Mouse (Mus musculus): ENCODE data around the gene Ipo7. TPM values are rescaled to one million over a fixed set of nuclear protein-coding genes. Genes with fewer than 3 reads are reported as not detected.

Ipo7 gene
- polyA plus RNA-seq, 1 experiment from 2014 or later: 19.7 TPM

- 91% methylated on average over 1 of the region's 1 CpGs for WGBS
- no peaks in the 10 kb centered on the region for H3K36me3 ChIP-seq (ENCODE audit: control insufficient read depth, insufficient read depth, low read length)
- no peaks in the 10 kb centered on the region for H3K4me1 ChIP-seq (ENCODE audit: control insufficient read depth, insufficient read depth, low read length)
- no peak overlapping the region for H3K27ac ChIP-seq (ENCODE audit: low read length)
- H3K4me2 ChIP-seq (replicated peaks; ENCODE audit: low read depth, low read length): no peak overlapping the region
- no peak overlapping the region for H3K9ac ChIP-seq (replicated peaks; ENCODE audit: low read depth, low read length)
- no peaks in the 10 kb centered on the region for H3K9me3 ChIP-seq (ENCODE audit: control insufficient read depth, low read depth, low read length)
- no peak overlapping the region for H3K4me3 ChIP-seq (ENCODE audit: low read depth, low read length)
- ATAC-seq (ENCODE audit: insufficient number of reproducible peaks, insufficient read depth, low FRiP score, low read depth): no peak
- H3K27me3 ChIP-seq (ENCODE audit: control insufficient read depth, insufficient read depth, low read length): no peaks in the 10 kb centered on the region
Observed at GRCm38 (mm10) chr7:110008513-110008912, 9.6 kb upstream of the Ipo7 start.

- no peaks in the 10 kb centered on the region for H3K27me3 ChIP-seq (ENCODE audit: control insufficient read depth, insufficient read depth, low read length)
- 75% methylated on average over 6 of the region's 6 CpGs for WGBS
- H3K9me3 ChIP-seq (ENCODE audit: control insufficient read depth, low read depth, low read length): no peaks in the 10 kb centered on the region
- no peaks in the 10 kb centered on the region for H3K36me3 ChIP-seq (ENCODE audit: control insufficient read depth, insufficient read depth, low read length)
- H3K4me1 ChIP-seq (ENCODE audit: control insufficient read depth, insufficient read depth, low read length): no peaks in the 10 kb centered on the region
- no peak overlapping the region for H3K4me3 ChIP-seq (ENCODE audit: low read depth, low read length)
- no peak overlapping the region for H3K9ac ChIP-seq (replicated peaks; ENCODE audit: low read depth, low read length)
- ATAC-seq (ENCODE audit: insufficient number of reproducible peaks, insufficient read depth, low FRiP score, low read depth): no peak
- no peak overlapping the region for H3K4me2 ChIP-seq (replicated peaks; ENCODE audit: low read depth, low read length)
- no peak overlapping the region for H3K27ac ChIP-seq (ENCODE audit: low read length)
Observed at GRCm38 (mm10) chr7:110009084-110009483, 9.0 kb upstream of the Ipo7 start.

GRCm38 (mm10) chr7:110011417-110011816, 6.7 kb upstream of the Ipo7 start:
- Histone ChIP-seq H3K4me1 (ENCODE audit: control insufficient read depth, insufficient read depth, low read length) (no peaks in the 10 kb centered on the region), H3K4me2 (replicated peaks; ENCODE audit: low read depth, low read length) (no peak overlapping the region)
- no peak for ATAC-seq (ENCODE audit: insufficient number of reproducible peaks, insufficient read depth, low FRiP score, low read depth)

GRCm38 (mm10) chr7:110014272-110014671, 3.8 kb upstream of the Ipo7 start:
- Histone ChIP-seq H3K36me3 (ENCODE audit: control insufficient read depth, insufficient read depth, low read length) (no peaks in the 10 kb centered on the region), H3K4me3 (ENCODE audit: low read depth, low read length) (no peak overlapping the region)

More at GRCm38 (mm10) chr7:110011417-110011816, 6.7 kb upstream of the Ipo7 start:
- Histone ChIP-seq H3K36me3 (ENCODE audit: control insufficient read depth, insufficient read depth, low read length) (no peaks in the 10 kb centered on the region), H3K27ac (ENCODE audit: low read length) (no peak overlapping the region), H3K9ac (replicated peaks; ENCODE audit: low read depth, low read length) (no peak overlapping the region), H3K9me3 (ENCODE audit: control insufficient read depth, low read depth, low read length) (no peaks in the 10 kb centered on the region), H3K4me3 (ENCODE audit: low read depth, low read length) (no peak overlapping the region), H3K27me3 (ENCODE audit: control insufficient read depth, insufficient read depth, low read length) (no peaks in the 10 kb centered on the region)
- 41% methylated on average over 1 of the region's 1 CpGs for WGBS

GRCm38 (mm10) chr7:110018631-110019482, 783 bp downstream of the Ipo7 start:
- Histone ChIP-seq H3K36me3 (ENCODE audit: control insufficient read depth, insufficient read depth, low read length) (no peaks in the 10 kb centered on the region), H3K27ac (ENCODE audit: low read length) (peak overlapping the region; percentile 94), H3K4me1 (ENCODE audit: control insufficient read depth, insufficient read depth, low read length) (no peaks in the 10 kb centered on the region), H3K9ac (replicated peaks; ENCODE audit: low read depth, low read length) (peak overlapping the region; percentile 95), H3K9me3 (ENCODE audit: control insufficient read depth, low read depth, low read length) (no peaks in the 10 kb centered on the region), H3K4me2 (replicated peaks; ENCODE audit: low read depth, low read length) (peak overlapping the region; percentile 57), H3K4me3 (ENCODE audit: low read depth, low read length) (peak overlapping the region; percentile 99), H3K27me3 (ENCODE audit: control insufficient read depth, insufficient read depth, low read length) (no peaks in the 10 kb centered on the region)
- peak; percentile 76 for ATAC-seq (ENCODE audit: insufficient number of reproducible peaks, insufficient read depth, low FRiP score, low read depth)
- under 1% methylated on average over 42 of the region's 42 CpGs for whole genome bisulfite sequencing

More at GRCm38 (mm10) chr7:110014272-110014671, 3.8 kb upstream of the Ipo7 start:
- Histone ChIP-seq H3K27ac (ENCODE audit: low read length) (no peak overlapping the region), H3K4me2 (replicated peaks; ENCODE audit: low read depth, low read length) (no peak overlapping the region), H3K9me3 (ENCODE audit: control insufficient read depth, low read depth, low read length) (no peaks in the 10 kb centered on the region), H3K4me1 (ENCODE audit: control insufficient read depth, insufficient read depth, low read length) (no peaks in the 10 kb centered on the region), H3K27me3 (ENCODE audit: control insufficient read depth, insufficient read depth, low read length) (no peaks in the 10 kb centered on the region), H3K9ac (replicated peaks; ENCODE audit: low read depth, low read length) (no peak overlapping the region)
- ATAC-seq (ENCODE audit: insufficient number of reproducible peaks, insufficient read depth, low FRiP score, low read depth): no peak
- WGBS: 75% methylated on average over 5 of the region's 5 CpGs

GRCm38 (mm10) chr7:110023553-110023952, 5.5 kb downstream of the Ipo7 start:
- H3K4me2 ChIP-seq (replicated peaks; ENCODE audit: low read depth, low read length): no peak overlapping the region
- WGBS: 83% methylated on average over 1 of the region's 1 CpGs
- H3K36me3 ChIP-seq (ENCODE audit: control insufficient read depth, insufficient read depth, low read length): 0 out of 2 replicates have a peak, but pooled peaks cover 3% of the 10 kb centered on the region
- no peak for ATAC-seq (ENCODE audit: insufficient number of reproducible peaks, insufficient read depth, low FRiP score, low read depth)
- H3K4me3 ChIP-seq (ENCODE audit: low read depth, low read length): no peak overlapping the region
- H3K4me1 ChIP-seq (ENCODE audit: control insufficient read depth, insufficient read depth, low read length): no peaks in the 10 kb centered on the region
- H3K9ac ChIP-seq (replicated peaks; ENCODE audit: low read depth, low read length): no peak overlapping the region
- peaks cover 4% of the 10 kb centered on the region; the same call in 1 of the 2 replicates for H3K9me3 ChIP-seq (ENCODE audit: control insufficient read depth, low read depth, low read length)
- H3K27ac ChIP-seq (ENCODE audit: low read length): no peak overlapping the region
- H3K27me3 ChIP-seq (ENCODE audit: control insufficient read depth, insufficient read depth, low read length): no peaks in the 10 kb centered on the region

- Histone ChIP-seq H3K9me3 (ENCODE audit: control insufficient read depth, low read depth, low read length) (peaks cover 4% of the 10 kb centered on the region; the same call in 1 of the 2 replicates), H3K4me3 (ENCODE audit: low read depth, low read length) (no peak overlapping the region), H3K9ac (replicated peaks; ENCODE audit: low read depth, low read length) (no peak overlapping the region), H3K4me2 (replicated peaks; ENCODE audit: low read depth, low read length) (no peak overlapping the region), H3K4me1 (ENCODE audit: control insufficient read depth, insufficient read depth, low read length) (no peaks in the 10 kb centered on the region), H3K27ac (ENCODE audit: low read length) (no peak overlapping the region), H3K36me3 (ENCODE audit: control insufficient read depth, insufficient read depth, low read length) (peaks cover 14% of the 10 kb centered on the region; the same call in 1 of the 2 replicates), H3K27me3 (ENCODE audit: control insufficient read depth, insufficient read depth, low read length) (no peaks in the 10 kb centered on the region)
- ATAC-seq (ENCODE audit: insufficient number of reproducible peaks, insufficient read depth, low FRiP score, low read depth): no peak
- WGBS: 78% methylated on average over 2 of the region's 2 CpGs
Observed at GRCm38 (mm10) chr7:110026594-110026993, 8.5 kb downstream of the Ipo7 start.

- H3K27me3 ChIP-seq (ENCODE audit: control insufficient read depth, insufficient read depth, low read length): no peaks in the 10 kb centered on the region
- 67% methylated on average over 1 of the region's 1 CpGs for WGBS
- H3K4me3 ChIP-seq (ENCODE audit: low read depth, low read length): no peak overlapping the region
- no peak for ATAC-seq (ENCODE audit: insufficient number of reproducible peaks, insufficient read depth, low FRiP score, low read depth)
- no peak overlapping the region for H3K9ac ChIP-seq (replicated peaks; ENCODE audit: low read depth, low read length)
- H3K4me1 ChIP-seq (ENCODE audit: control insufficient read depth, insufficient read depth, low read length): no peaks in the 10 kb centered on the region
- peaks cover 28% of the 10 kb centered on the region for H3K36me3 ChIP-seq (ENCODE audit: control insufficient read depth, insufficient read depth, low read length)
- no peak overlapping the region for H3K4me2 ChIP-seq (replicated peaks; ENCODE audit: low read depth, low read length)
- H3K27ac ChIP-seq (ENCODE audit: low read length): no peak overlapping the region
- peaks cover 4% of the 10 kb centered on the region; the same call in 1 of the 2 replicates for H3K9me3 ChIP-seq (ENCODE audit: control insufficient read depth, low read depth, low read length)
Observed at GRCm38 (mm10) chr7:110028826-110029225, 10.8 kb downstream of the Ipo7 start.

Data from stomach, embryonic 14.5 days (tissue).